Mouse (Mus musculus) stomach, postnatal 0 days (tissue): ENCODE data around the gene Tab1. TPM values are rescaled to one million over a fixed set of nuclear protein-coding genes. Genes with fewer than 3 reads are reported as not detected.
A peak's percentile ranks its signal among the peaks of the same experiment; 100 is the strongest.

Experiments
- ATAC-seq: fragments of 200-750 bp; cut with Nextera tagmentation; 2 replicates; pipeline ENCODE4 v1.8.0; 2017; ENCODE audit not compliant: low FRiP score, low TSS enrichment
- DNase-seq: peaks from one replicate; pipeline ENCODE4 v3.0.0-alpha.2; 2016; ENCODE audit warnings: low spot score
- H3K27ac ChIP-seq: fragments of 300-500 bp; sonication (generic); replicated peaks from 2 replicates; pipeline ENCODE4 v1.5.1; 2014; ENCODE audit warnings: mild to moderate bottlenecking, control low read depth
- H3K27me3 ChIP-seq: fragments of 300-500 bp; sonication (generic); 2 replicates; pipeline ENCODE4 v1.6.1; 2014; ENCODE audit warnings: low read length; ENCODE audit not compliant: control insufficient read depth, insufficient read depth
- H3K36me3 ChIP-seq: fragments of 300-500 bp; sonication (generic); 2 replicates; pipeline ENCODE4 v1.6.1; 2014; ENCODE audit warnings: low read length, mixed read lengths; ENCODE audit not compliant: control insufficient read depth, insufficient read depth
- H3K4me1 ChIP-seq: fragments of 300-500 bp; sonication (generic); replicated peaks from 2 replicates; pipeline ENCODE4 v1.6.1; 2014; ENCODE audit warnings: antibody characterized with exemption; ENCODE audit not compliant: control insufficient read depth, insufficient read depth
- H3K4me2 ChIP-seq: fragments of 300-500 bp; sonication (generic); replicated peaks from 2 replicates; pipeline ENCODE4 v1.6.1; 2014; ENCODE audit warnings: low read depth, mild to moderate bottlenecking, control low read depth, moderate library complexity
- H3K4me3 ChIP-seq: fragments of 300-500 bp; sonication (generic); 2 replicates; pipeline ENCODE4 v1.5.1; 2014; ENCODE audit warnings: low read depth, low read length, control low read depth
- H3K9ac ChIP-seq: fragments of 300-500 bp; sonication (generic); 2 replicates; pipeline ENCODE4 v1.6.1; 2014; ENCODE audit warnings: mild to moderate bottlenecking, low read length, control low read depth, mixed read lengths
- H3K9me3 ChIP-seq: fragments of 300-500 bp; sonication (generic); 2 replicates; pipeline ENCODE4 v1.6.1; 2016; ENCODE audit warnings: low read length; ENCODE audit not compliant: control insufficient read depth
- CTCF ChIP-seq: IDR thresholded peaks from 2 replicates; pipeline ENCODE4 v1.5.1; 2016; ENCODE audit warnings: antibody characterized with exemption, low read depth, mild to moderate bottlenecking, moderate library complexity
- EP300 ChIP-seq: optimal IDR thresholded peaks from 2 replicates; pipeline ENCODE3; 2016; ENCODE audit warnings: antibody characterized with exemption
- WGBS: fragments of 180-500 bp; shearing (Covaris S2); extraction: QIAGEN DNeasy Blood & Tissue Kit; methylation state at CpG from one replicate; pipeline ENCODE4 v1.1.7; 2014; 5-methylcytosine and 5-hydroxymethylcytosine counted together
- polyA plus RNA-seq: library from polyadenylated mRNA; unstranded; fragments of >200 nt; fragmentation: Nextera tagmentation; extraction: Ambion mirVana; gene quantifications from 2 replicates; pipeline ENCODE4 v1.2.1, GENCODE M21; 2015

Tab1 gene
- polyA plus RNA-seq, 1 experiment from 2014 or later = 16.3 TPM

GRCm38 (mm10) chr15:80136645-80137044, 3.7 kb downstream of the Tab1 start:
- Histone ChIP-seq H3K4me3 (no peak overlapping the region), H3K27me3 (no peaks in the 10 kb centered on the region), H3K9ac (no peak overlapping the region), H3K4me1 (peaks cover 4% of the 10 kb centered on the region; the same call in 1 of the 2 replicates), H3K36me3 (no peaks in the 10 kb centered on the region), H3K9me3 (no peaks in the 10 kb centered on the region), H3K4me2 (no peak overlapping the region), H3K27ac (peak overlapping the region; percentile 40)
- TF ChIP-seq CTCF (no peak), EP300 (no peak)
- 75% methylated on average over 3 of the region's 3 CpGs for WGBS
- ATAC-seq = no peak
- no peak for DNase-seq

GRCm38 (mm10) chr15:80137945-80138791, 5.2 kb downstream of the Tab1 start:
- Histone ChIP-seq H3K4me2 (no peak overlapping the region), H3K27ac (peak overlapping the region; percentile 65), H3K4me1 (peaks cover 4% of the 10 kb centered on the region; the same call in 1 of the 2 replicates), H3K36me3 (no peaks in the 10 kb centered on the region), H3K4me3 (no peak overlapping the region), H3K9me3 (no peaks in the 10 kb centered on the region), H3K27me3 (no peaks in the 10 kb centered on the region), H3K9ac (peak overlapping the region; percentile 23; the same call in 1 of the 2 replicates)
- no peak for TF ChIP-seq EP300
- peak; percentile 30 for TF ChIP-seq CTCF
- DNase-seq (no peak), ATAC-seq (no peak)
- WGBS = 48% methylated on average over 17 of the region's 17 CpGs

GRCm38 (mm10) chr15:80140302-80140701, 7.4 kb downstream of the Tab1 start:
- 66% methylated on average over 2 of the region's 2 CpGs for WGBS
- Histone ChIP-seq H3K9me3 (no peaks in the 10 kb centered on the region), H3K36me3 (no peaks in the 10 kb centered on the region), H3K27ac (peak overlapping the region; percentile 77), H3K4me2 (no peak overlapping the region), H3K4me3 (no peak overlapping the region), H3K27me3 (no peaks in the 10 kb centered on the region), H3K4me1 (no peaks in the 10 kb centered on the region; the same call in 1 of the 2 replicates), H3K9ac (no peak overlapping the region)
- ATAC-seq = peak; percentile 74
- DNase-seq = no peak
- TF ChIP-seq CTCF (no peak), EP300 (no peak)

GRCm38 (mm10) chr15:80140878-80141277, 8.0 kb downstream of the Tab1 start:
- H3K27me3 ChIP-seq = no peaks in the 10 kb centered on the region
- ATAC-seq = 0 out of 2 replicates have a peak, but pooled peaks have one; percentile 28
- peak; percentile 66 for DNase-seq
- H3K4me1 ChIP-seq = no peaks in the 10 kb centered on the region; the same call in 1 of the 2 replicates
- no peak overlapping the region for H3K9ac ChIP-seq
- H3K27ac ChIP-seq = peak overlapping the region; percentile 65
- 71% methylated on average over 3 of the region's 3 CpGs for WGBS
- H3K4me2 ChIP-seq = no peak overlapping the region
- H3K36me3 ChIP-seq = no peaks in the 10 kb centered on the region
- TF ChIP-seq EP300 (no peak), CTCF (no peak)
- H3K9me3 ChIP-seq = no peaks in the 10 kb centered on the region
- H3K4me3 ChIP-seq = no peak overlapping the region

- no peak overlapping the region for H3K4me3 ChIP-seq
- H3K27me3 ChIP-seq = no peaks in the 10 kb centered on the region
- no peaks in the 10 kb centered on the region; the same call in 1 of the 2 replicates for H3K4me1 ChIP-seq
- DNase-seq (no peak), ATAC-seq (no peak)
- no peak overlapping the region for H3K4me2 ChIP-seq
- no peaks in the 10 kb centered on the region for H3K36me3 ChIP-seq
- no peak overlapping the region for H3K9ac ChIP-seq
- WGBS = 98% methylated on average over 3 of the region's 3 CpGs
- TF ChIP-seq CTCF = peak; percentile 55
- no peak for TF ChIP-seq EP300
- H3K9me3 ChIP-seq = no peaks in the 10 kb centered on the region
- H3K27ac ChIP-seq = no peak overlapping the region
These were observed 9.2 kb downstream of the Tab1 start for GRCm38 (mm10) chr15:80142130-80142529.

- Histone ChIP-seq H3K4me1 (no peaks in the 10 kb centered on the region), H3K36me3 (peaks cover under 1% of the 10 kb centered on the region; the same call in 1 of the 2 replicates), H3K27ac (no peak overlapping the region), H3K4me2 (no peak overlapping the region), H3K4me3 (no peak overlapping the region), H3K9ac (no peak overlapping the region), H3K9me3 (no peaks in the 10 kb centered on the region), H3K27me3 (no peaks in the 10 kb centered on the region)
- ATAC-seq (no peak), DNase-seq (no peak)
- TF ChIP-seq EP300 (no peak), CTCF (no peak)
- 76% methylated on average over 6 of the region's 6 CpGs for WGBS
These were observed 10.8 kb downstream of the Tab1 start for GRCm38 (mm10) chr15:80143760-80144159.
